Mouse (Mus musculus) hindbrain, embryonic 10.5 days (tissue): ENCODE measurements around the gene Fbxl17. TPM values are rescaled to one million over a fixed set of nuclear protein-coding genes. Genes with fewer than 3 reads are reported as not detected.

ENCODE experiments used
- DNase-seq: peaks from one replicate; pipeline ENCODE4 v3.0.0-alpha.2; 2017; ENCODE audit warnings: low spot score
- H3K27ac ChIP-seq: fragments of 300-500 bp; sonication (generic); 2 replicates; pipeline ENCODE4 v1.5.1; 2016; ENCODE audit warnings: mild to moderate bottlenecking, moderate library complexity
- H3K27me3 ChIP-seq: fragments of 300-500 bp; sonication (generic); 2 replicates; pipeline ENCODE4 v1.6.1; 2016; ENCODE audit warnings: mild to moderate bottlenecking; ENCODE audit not compliant: poor library complexity, insufficient read depth, severe bottlenecking
- H3K36me3 ChIP-seq: fragments of 300-500 bp; sonication (generic); 2 replicates; pipeline ENCODE4 v1.6.1; 2016; ENCODE audit warnings: mild to moderate bottlenecking, moderate library complexity
- H3K4me1 ChIP-seq: fragments of 300-500 bp; sonication (generic); replicated peaks from 2 replicates; pipeline ENCODE4 v1.6.1; 2016; ENCODE audit warnings: mild to moderate bottlenecking
- H3K4me3 ChIP-seq: fragments of 300-500 bp; sonication (generic); 2 replicates; pipeline ENCODE4 v1.5.1; 2016; ENCODE audit warnings: mild to moderate bottlenecking, moderate library complexity
- H3K9me3 ChIP-seq: fragments of 300-500 bp; sonication (generic); 2 replicates; pipeline ENCODE4 v1.6.1; 2016; ENCODE audit warnings: mild to moderate bottlenecking, moderate library complexity
- WGBS: fragments of 180-500 bp; shearing (Covaris S2); methylation state at CpG from one replicate; pipeline ENCODE4 v1.1.7; 2016; 5-methylcytosine and 5-hydroxymethylcytosine counted together
- polyA plus RNA-seq: library from polyadenylated mRNA; unstranded; fragments of >200 nt; fragmentation: Nextera tagmentation; extraction: Ambion mirVana; gene quantifications from 2 replicates; pipeline ENCODE4 v1.2.1, GENCODE M21; 2016

Fbxl17 gene
- 3.5 and 3.7 TPM in 2 replicates for polyA plus RNA-seq

DNA sequence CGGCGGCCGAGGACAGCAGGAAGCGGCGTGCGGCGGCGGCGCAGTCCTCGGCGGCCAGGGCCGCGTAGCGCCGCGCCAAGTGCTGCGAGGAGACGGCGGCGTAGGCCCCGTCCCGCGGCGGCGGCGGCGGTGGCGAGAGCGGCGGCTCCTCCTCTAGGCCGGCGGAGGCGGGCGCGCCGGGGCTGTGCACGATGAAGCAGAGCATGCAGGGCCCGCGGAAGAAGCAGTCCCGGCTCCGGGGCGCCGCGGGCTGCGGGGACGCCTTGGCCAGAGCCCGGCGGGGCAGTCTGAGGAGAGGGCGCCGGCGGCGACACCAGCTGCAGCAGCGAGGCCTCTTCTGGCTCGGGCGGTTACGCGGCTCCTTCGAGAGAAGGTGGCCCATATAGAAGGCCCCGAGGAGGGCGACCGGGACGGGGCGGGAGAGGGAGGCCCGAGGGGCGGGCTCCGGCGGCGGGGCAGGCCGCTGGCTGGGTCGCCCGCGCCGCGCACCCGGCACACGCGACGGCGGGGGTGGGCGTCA, at the start of gene Fbxl17:
TSS of gene Fbxl17 (minus strand) at position 382 of the 520 bp plus-strand sequence.
- 0 out of 2 replicates have a peak, but pooled peaks cover 5% of the 10 kb centered on the region for H3K36me3 ChIP-seq
- H3K4me1 ChIP-seq, result peaks cover 35% of the 10 kb centered on the region
- H3K27ac ChIP-seq, result peak within 1 kb of the TSS; percentile 99
- peak within 1 kb of the TSS; percentile 90 for H3K4me3 ChIP-seq
- peak; percentile 73 for DNase-seq
- H3K9me3 ChIP-seq, result no peaks in the 10 kb centered on the region
- no peaks in the 10 kb centered on the region for H3K27me3 ChIP-seq
- WGBS, result under 1% methylated on average over 80 of the region's 80 CpGs

DNA sequence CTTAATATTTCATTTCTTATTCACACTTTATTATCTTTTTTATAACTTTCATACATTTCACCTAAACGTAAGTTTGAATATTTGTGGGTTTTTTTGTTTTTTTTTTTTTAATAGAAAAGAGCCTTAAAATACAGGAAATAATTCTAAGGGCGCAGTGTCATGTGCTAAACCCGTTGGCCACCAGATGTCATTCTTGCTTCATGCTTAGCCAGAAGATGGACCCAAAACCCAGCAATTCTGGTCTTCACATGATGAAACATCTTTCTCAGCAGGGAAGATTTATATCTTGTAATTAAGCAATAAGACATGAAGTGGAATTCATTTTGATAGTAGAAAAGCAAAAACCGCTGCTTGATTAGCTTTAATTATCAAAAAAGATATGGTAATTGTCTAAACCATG, 47.6 kb upstream of the Fbxl17 start:
- H3K9me3 ChIP-seq, result no peaks in the 10 kb centered on the region
- DNase-seq, result no peak
- no peaks in the 10 kb centered on the region for H3K36me3 ChIP-seq
- H3K4me3 ChIP-seq, result no peak overlapping the region
- no peaks in the 10 kb centered on the region for H3K27me3 ChIP-seq
- 86% methylated on average over 4 of the region's 4 CpGs for WGBS
- H3K4me1 ChIP-seq, result no peaks in the 10 kb centered on the region
- no peak overlapping the region for H3K27ac ChIP-seq

DNA sequence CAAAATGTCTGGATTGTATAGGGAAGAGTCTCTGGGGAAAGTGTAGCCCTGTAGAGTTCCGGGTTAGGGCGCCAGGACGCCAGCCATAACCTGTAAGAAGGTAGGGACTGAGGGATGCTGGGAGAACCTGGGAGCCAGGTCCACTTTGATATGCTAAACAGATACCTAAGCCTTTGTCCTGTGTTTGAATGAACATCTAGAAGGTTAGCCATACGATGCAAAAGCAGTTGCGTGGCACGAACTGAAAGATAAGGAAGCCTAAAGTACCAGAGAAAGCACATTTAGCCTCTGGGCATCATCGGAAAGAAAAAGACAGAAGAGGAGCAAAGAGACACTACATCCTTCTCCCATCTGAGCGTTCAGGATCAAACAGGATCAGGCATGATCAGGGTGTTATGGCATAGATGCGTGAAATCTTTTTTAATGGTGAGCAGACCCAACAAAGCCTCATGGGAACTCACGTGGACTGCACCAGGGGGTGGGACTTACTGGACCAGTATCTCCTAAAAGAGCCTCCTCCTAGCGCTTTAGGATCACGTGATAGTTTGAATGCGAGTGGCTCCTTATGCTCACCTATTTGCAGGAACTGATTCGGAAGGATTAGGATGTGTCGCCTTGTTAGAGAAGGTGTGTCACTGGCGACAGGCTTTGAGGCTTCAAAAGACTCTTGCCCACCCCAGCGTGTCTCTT, 34.9 kb upstream of the Fbxl17 start:
- DNase-seq, result no peak
- Histone ChIP-seq H3K27ac (no peak overlapping the region), H3K4me1 (peaks cover 4% of the 10 kb centered on the region; the same call in 1 of the 2 replicates), H3K36me3 (no peaks in the 10 kb centered on the region), H3K9me3 (no peaks in the 10 kb centered on the region), H3K27me3 (no peaks in the 10 kb centered on the region), H3K4me3 (no peak overlapping the region)
- WGBS, result 90% methylated on average over 17 of the region's 17 CpGs

DNA sequence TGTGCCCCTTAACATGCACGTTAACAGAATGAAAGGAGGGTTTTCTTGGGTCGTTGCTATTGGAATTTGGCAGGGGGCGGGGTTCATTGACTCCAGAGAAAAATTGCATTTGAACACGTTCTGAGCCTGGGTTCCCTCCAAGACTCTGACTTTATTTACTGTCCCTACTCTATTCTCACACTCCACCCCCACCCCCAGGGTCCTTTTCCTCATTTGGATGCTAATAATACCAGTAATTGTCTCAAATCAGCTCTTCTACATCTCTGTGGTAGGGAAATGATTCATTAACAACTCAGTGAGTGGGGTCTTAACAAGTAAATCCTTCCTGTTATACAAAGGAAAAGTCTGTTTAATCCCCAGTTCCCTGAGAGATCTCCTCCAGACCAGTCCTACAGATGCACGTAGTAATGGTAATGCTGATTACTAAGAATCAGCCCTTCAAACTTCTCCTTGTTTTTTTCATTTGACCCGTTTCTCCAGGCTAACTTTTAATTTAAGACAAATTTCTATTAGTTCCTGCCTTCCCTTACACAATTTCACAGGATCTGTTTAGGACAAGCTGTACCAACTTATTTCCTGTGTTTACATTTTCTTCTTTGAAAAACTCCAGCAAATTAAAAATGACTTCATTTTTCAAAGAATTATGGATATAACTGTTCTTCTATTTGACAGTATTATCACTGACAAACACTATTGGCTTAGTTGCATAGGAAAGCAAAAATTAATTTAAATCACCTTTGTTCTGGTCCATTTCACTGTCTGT, 33.4 kb upstream of the Fbxl17 start:
- peaks cover 4% of the 10 kb centered on the region; the same call in 1 of the 2 replicates for H3K4me1 ChIP-seq
- H3K36me3 ChIP-seq, result no peaks in the 10 kb centered on the region
- H3K27ac ChIP-seq, result no peak overlapping the region
- DNase-seq, result no peak
- no peaks in the 10 kb centered on the region for H3K9me3 ChIP-seq
- 35% methylated on average over 6 of the region's 6 CpGs for WGBS
- no peaks in the 10 kb centered on the region for H3K27me3 ChIP-seq
- no peak overlapping the region for H3K4me3 ChIP-seq

DNA sequence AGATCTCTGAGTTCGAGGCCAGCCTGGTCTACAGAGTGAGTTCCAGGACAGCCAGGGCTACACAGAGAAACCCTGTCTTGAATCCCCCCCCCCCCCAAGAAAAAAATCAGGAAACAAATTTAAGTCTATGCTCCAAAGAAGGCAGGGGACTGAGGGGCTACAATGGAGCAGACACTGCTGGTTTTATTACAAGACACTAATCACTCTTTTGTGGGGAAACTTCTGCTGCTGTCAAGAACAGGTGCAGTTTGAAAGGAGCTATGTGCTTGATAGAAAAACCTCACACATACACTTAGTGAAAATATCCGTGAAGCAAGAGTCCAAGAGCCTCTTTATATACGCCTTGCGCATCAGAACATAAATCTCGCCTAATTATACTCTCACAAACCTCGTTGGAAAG, 29.7 kb upstream of the Fbxl17 start:
- Histone ChIP-seq H3K4me1 (peaks cover 4% of the 10 kb centered on the region; the same call in 1 of the 2 replicates), H3K9me3 (no peaks in the 10 kb centered on the region), H3K27ac (no peak overlapping the region), H3K27me3 (no peaks in the 10 kb centered on the region), H3K36me3 (no peaks in the 10 kb centered on the region), H3K4me3 (no peak overlapping the region)
- DNase-seq, result no peak
- WGBS, result 87% methylated on average over 6 of the region's 6 CpGs

DNA sequence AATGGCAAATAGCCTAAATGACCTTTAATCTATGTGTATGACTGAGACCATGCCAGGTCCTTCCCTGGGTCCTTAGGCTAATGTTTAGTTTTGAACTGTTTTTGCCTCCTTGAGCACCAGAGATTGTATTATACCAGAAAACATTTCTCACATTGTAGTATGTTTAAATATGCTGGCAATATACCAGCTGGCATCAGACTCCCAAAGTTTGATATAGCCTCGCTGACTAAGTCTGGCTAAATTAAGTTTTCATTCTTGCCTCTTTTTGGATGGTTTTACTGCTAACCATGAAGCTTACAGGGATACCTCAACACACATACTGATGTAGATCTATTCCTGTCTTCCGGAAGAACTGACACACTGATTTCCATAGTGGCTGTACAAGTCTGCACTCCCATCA, 20.9 kb upstream of the Fbxl17 start:
- Histone ChIP-seq H3K27me3 (no peaks in the 10 kb centered on the region), H3K4me1 (no peaks in the 10 kb centered on the region), H3K36me3 (no peaks in the 10 kb centered on the region), H3K27ac (no peak overlapping the region), H3K9me3 (no peaks in the 10 kb centered on the region), H3K4me3 (no peak overlapping the region)
- WGBS, result 89% methylated on average over 2 of the region's 2 CpGs
- no peak for DNase-seq

DNA sequence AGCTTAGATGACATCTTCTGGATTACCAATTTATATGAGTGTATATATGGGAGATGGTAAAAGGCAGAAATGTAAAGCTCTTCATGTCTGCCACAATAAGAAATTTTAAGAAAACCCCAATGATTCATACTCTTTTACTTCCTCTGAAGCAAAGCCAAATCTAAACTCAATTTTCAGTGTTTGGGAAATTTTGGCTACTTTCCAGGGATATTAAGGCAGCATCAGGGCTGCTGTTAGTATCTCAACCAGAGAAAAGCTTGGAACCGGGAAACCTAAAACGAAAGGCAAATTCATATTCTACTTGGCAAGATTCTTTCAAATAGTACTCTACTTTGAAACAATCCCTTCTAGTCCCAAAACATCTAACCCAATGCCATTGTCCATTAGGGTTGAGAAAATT, 10.6 kb upstream of the Fbxl17 start:
- WGBS, result 95% methylated on average over 2 of the region's 2 CpGs
- no peaks in the 10 kb centered on the region for H3K36me3 ChIP-seq
- H3K27ac ChIP-seq, result no peak overlapping the region
- H3K27me3 ChIP-seq, result no peaks in the 10 kb centered on the region
- no peaks in the 10 kb centered on the region for H3K4me1 ChIP-seq
- no peaks in the 10 kb centered on the region for H3K9me3 ChIP-seq
- no peak for DNase-seq
- H3K4me3 ChIP-seq, result no peak overlapping the region

DNA sequence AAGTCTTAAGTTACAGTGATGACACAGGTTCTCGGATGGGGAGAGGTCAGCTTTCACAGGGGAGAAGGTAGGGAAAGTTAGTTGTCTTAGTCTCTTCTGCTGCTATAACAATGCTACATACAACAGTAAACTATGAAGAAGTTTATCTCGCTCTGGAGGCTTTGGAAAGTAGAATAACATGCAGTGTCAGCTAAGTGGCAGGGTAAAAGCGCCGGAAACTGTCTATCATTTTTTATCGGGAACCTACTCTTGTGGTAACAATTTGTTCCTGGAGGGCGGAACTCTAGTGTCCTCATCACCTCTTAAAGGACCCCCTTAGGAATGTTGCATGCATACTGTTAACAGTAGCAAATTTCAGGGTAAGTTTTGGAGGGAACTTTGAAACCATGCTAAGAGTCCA, 1.3 kb upstream of the Fbxl17 start:
- no peak overlapping the region for H3K27ac ChIP-seq
- DNase-seq, result no peak
- 92% methylated on average over 6 of the region's 6 CpGs for WGBS

DNA sequence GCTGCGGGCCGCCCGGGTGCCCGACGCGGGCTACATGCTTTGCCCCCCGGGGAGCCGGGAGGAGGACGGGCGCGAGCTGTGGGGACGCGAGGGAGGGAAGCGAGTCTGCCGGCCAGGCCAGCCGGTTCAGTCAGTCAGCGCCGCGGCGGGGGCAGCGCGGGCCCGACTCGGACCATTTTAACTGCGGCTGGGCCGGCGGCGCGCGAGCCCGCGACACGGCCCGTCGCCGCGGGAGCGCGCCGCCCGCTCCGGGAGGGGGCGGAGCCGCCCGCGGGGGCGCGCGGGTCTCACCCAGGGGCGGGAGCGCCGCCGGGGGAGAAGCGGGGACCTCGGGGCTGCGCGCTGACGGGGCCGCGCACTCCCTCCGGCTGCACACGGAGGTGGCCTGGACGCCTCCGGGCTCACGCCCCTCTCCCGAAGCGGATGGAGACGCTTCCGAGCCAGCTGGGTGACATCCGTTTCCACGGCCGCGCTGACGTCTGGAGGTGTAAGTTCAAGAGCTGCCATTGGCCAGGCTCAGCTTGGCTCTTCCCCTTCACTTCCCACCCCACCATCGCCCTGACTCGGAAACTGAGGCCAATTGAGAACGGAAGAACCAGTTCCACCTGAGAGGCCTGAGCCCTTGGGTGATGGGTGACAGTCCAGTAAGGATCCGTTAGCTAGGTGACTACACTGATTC, 478 bp upstream of the Fbxl17 start:
- H3K4me3 ChIP-seq, result peak overlapping the region; percentile 90
- WGBS, result under 1% methylated on average over 74 of the region's 78 CpGs

More for the DNA sequence above, 1.3 kb upstream of the Fbxl17 start:
- peaks cover 33% of the 10 kb centered on the region for H3K4me1 ChIP-seq
- peak overlapping the region; percentile 90 for H3K4me3 ChIP-seq
- 0 out of 2 replicates have a peak, but pooled peaks cover 5% of the 10 kb centered on the region for H3K36me3 ChIP-seq
- H3K9me3 ChIP-seq, result no peaks in the 10 kb centered on the region
- H3K27me3 ChIP-seq, result no peaks in the 10 kb centered on the region

DNA sequence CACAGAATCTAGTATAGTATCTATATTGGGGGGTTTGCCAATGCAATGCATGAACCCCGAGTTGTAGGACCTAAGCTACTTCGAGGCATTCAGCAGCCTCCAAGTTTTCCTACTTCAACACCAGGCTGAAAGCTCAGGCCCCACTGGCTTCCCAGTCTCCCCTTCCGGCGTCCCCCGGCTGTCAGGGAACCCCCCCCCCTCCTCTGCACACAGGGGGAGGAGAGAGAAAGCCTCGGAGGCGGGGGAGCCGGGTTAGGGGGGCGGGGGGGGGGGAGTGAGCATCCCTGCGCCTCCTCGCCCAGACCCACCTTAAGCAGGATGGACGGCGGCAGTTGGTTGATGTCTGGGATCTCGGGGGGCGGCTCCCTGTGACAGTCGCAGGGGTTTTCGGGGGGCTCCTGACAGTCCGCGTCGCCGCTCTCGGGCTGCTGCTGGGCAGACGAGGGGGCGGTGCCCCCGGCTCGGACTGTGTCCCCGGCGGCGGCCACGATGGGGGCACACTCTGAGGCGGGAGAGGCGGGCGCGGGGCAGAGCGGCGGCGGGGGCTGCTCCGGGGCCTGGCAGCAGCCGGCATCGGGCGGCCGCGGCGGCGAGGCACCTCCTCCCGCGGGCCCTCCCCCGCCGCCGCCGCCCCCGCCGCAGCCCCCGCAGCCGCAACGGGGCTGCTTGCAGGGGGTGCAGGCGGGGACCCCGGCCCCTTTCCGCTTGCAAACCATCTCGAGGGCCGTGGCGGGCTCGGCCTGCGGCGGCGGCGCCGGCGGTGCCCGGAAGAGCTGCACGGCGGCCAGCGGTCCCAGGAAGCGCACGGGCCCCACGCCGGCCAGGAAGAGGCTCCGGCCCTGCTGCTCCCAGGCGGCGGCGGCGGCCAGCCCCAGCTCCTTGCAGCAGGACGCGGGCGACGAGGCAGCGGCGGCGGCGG, 841 bp downstream of the Fbxl17 start:
- Histone ChIP-seq H3K27me3 (no peaks in the 10 kb centered on the region), H3K27ac (peak overlapping the region; percentile 99), H3K36me3 (0 out of 2 replicates have a peak, but pooled peaks cover 5% of the 10 kb centered on the region), H3K4me3 (peak overlapping the region; percentile 90), H3K4me1 (peaks cover 35% of the 10 kb centered on the region), H3K9me3 (no peaks in the 10 kb centered on the region)
- under 1% methylated on average over 73 of the region's 90 CpGs for WGBS
- DNase-seq, result peak; percentile 74

More for the DNA sequence above, 478 bp upstream of the Fbxl17 start:
- Histone ChIP-seq H3K27ac (peak overlapping the region; percentile 99), H3K4me1 (peaks cover 35% of the 10 kb centered on the region), H3K27me3 (no peaks in the 10 kb centered on the region), H3K9me3 (no peaks in the 10 kb centered on the region), H3K36me3 (0 out of 2 replicates have a peak, but pooled peaks cover 5% of the 10 kb centered on the region)
- DNase-seq, result peak; percentile 84

DNA sequence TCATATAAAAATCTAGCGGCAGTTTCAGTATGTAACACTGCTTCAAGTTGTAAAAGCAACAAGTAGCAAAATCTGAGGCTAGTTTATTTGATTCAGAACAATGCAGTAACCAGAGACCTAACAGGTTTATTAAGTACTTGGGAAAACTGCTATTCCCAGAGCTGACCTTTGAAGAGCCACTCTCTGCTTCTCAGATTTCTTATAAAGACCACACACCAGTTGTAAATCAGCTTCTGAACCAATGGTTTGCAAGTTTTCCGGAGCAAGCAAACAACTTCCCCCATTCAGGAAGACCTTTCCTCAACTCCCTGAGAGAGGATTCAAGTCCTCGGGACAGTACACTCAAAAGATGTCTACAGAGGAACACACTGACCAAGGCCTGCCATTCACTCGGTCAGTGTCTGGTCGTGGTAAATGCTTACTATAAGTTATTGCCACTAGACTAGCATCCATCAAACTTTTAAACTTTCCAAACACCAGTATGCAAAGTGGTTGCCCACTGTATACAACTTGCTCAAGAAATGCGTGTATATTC, 1.6 kb downstream of the Fbxl17 start:
- 25% methylated on average over 6 of the region's 6 CpGs for WGBS
- H3K9me3 ChIP-seq, result no peaks in the 10 kb centered on the region
- 0 out of 2 replicates have a peak, but pooled peaks cover 5% of the 10 kb centered on the region for H3K36me3 ChIP-seq
- no peaks in the 10 kb centered on the region for H3K27me3 ChIP-seq
- H3K27ac ChIP-seq, result peak overlapping the region; percentile 99
- H3K4me1 ChIP-seq, result peaks cover 35% of the 10 kb centered on the region
- peak overlapping the region; percentile 90 for H3K4me3 ChIP-seq
- no peak for DNase-seq
